In the genomic region with DNA sequence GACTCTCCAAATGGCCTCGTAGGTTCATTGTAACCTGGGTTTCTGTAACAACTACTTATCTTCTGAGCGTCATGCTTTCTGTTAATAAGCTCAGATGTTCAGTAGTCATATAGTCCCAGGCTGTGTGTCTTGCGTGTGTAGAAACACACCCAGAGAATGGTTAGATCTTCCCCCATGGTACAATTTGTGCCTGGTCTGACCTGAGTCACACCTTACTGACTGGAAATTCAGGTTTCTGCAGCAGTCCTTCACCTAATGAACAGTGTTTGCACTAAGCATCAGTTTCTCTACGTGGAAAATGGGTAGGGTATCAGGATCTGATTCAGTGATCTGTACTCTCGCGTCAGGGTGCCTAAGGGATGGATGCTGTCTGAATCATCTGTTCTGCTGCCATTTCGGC, we compare ENCODE assay signal across 17 mouse cellular contexts.
"Had no signal": no experiment of that assay in that cellular context is flagged by ENCODE, and none has a peak within 500 bp of the region (broad histone marks: within the 10 kb centered on the region; RNA-seq: fewer than 3 reads in every experiment).

No protein-coding gene starts in this region.

- H3K36me3 ChIP-seq: liver, embryonic 13.5 days; liver, embryonic 15.5 days; lung, embryonic 15.5 days; midbrain, embryonic 13.5 days; midbrain, embryonic 15.5 days; neural tube, embryonic 12.5 days had no signal

- H3K27ac ChIP-seq: liver, embryonic 13.5 days; liver, embryonic 15.5 days; lung, embryonic 15.5 days; macrophage; midbrain, embryonic 13.5 days; midbrain, embryonic 15.5 days; neural tube, embryonic 12.5 days had no signal

- ATAC-seq: liver, postnatal 0 days; midbrain, embryonic 13.5 days; midbrain, embryonic 15.5 days had no signal

- H3K4me2 ChIP-seq: liver, embryonic 11.5 days; liver, embryonic 13.5 days; liver, embryonic 15.5 days; lung, embryonic 15.5 days; midbrain, embryonic 11.5 days; midbrain, embryonic 13.5 days; midbrain, embryonic 15.5 days; neural tube, embryonic 12.5 days had no signal

- H3K27me3 ChIP-seq: liver, embryonic 13.5 days; liver, embryonic 15.5 days; lung, embryonic 15.5 days; midbrain, embryonic 13.5 days; midbrain, embryonic 15.5 days; neural tube, embryonic 12.5 days had no signal

- DNase-seq: liver; liver, embryonic 13.5 days; liver, postnatal 0 days; lung, postnatal 10 days; right cerebral cortex, postnatal 14 days; thymus, adult 18-20 months; thymus, postnatal 14 days; thymus, postnatal 36 days had no signal

- H3K9ac ChIP-seq: liver, embryonic 13.5 days; liver, embryonic 15.5 days; liver, postnatal 0 days; lung, embryonic 15.5 days; midbrain, embryonic 13.5 days; midbrain, embryonic 15.5 days; neural tube, embryonic 12.5 days had no signal

- H3K4me1 ChIP-seq: liver, embryonic 13.5 days; liver, embryonic 15.5 days; lung, embryonic 15.5 days; midbrain, embryonic 13.5 days; midbrain, embryonic 15.5 days; neural tube, embryonic 12.5 days had no signal

- H3K9me3 ChIP-seq: liver, embryonic 13.5 days; liver, embryonic 15.5 days; lung, embryonic 15.5 days; midbrain, embryonic 13.5 days; midbrain, embryonic 15.5 days had no signal

- H3K4me3 ChIP-seq: liver, embryonic 13.5 days; liver, embryonic 15.5 days; lung, embryonic 15.5 days; megakaryocyte, embryonic 14.5 days; midbrain, embryonic 13.5 days; midbrain, embryonic 15.5 days; neural tube, embryonic 12.5 days had no signal
